Mouse (Mus musculus): ENCODE measurements around the gene Surf4. TPM values are rescaled to one million over a fixed set of nuclear protein-coding genes. Genes with fewer than 3 reads are reported as not detected.

The Surf4 gene
- total and polyA plus RNA-seq, 3 experiments = 109 to 161 (median 140) TPM

DNA sequence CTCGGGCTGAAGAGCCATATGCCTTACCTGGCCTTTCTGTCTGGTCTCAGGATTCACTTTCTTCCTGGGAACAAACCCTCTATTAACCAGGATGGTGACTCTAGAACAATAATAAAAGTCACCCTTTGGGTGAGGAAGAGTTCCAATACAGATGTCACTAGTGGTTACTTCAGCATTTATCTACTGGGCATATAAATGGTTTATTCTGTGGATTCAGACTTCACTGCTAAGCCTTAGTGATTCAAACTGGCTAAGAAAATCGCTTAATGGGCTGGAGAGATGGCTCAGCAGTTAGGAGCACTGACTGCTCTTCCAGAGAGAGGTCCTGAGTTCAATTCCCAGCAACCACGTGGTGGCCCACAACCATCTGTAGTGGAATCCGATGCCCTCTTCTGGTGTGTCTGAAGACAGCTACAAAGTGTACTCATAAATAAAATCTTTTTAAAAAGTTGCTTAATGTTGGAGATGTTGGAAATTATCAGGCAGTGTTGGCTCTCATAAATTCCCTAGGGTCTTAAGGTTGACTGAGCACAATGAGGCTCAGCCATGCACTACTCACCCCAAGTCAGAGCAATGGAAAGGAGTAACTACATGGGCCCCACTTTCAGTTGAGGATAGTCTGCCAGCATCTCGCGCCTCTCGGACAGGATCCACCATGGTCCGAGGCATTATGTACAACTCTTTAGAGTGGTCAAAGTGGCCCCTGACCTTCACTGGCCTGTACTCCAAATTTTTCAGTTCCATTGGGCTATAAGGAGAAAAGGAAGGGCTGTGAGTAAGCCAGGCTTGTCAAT, 19.4 kb downstream of the Surf4 start (continued):
- no peak for TF ChIP-seq MAZ (IDR thresholded peaks at IDR 0.05; ENCODE audit: low read depth, low read length)
- TF ChIP-seq KAT2A (IDR thresholded peaks at IDR 0.05; ENCODE audit: insufficient replicate concordance, low read length) = no peak
- TF ChIP-seq USF1 (IDR thresholded peaks at IDR 0.05; ENCODE audit: low read depth, low read length) = no peak
- no peak for TF ChIP-seq E2F4 (IDR thresholded peaks at IDR 0.05; ENCODE audit: insufficient replicate concordance, low read depth, low read length)
- no peak for TF ChIP-seq TBP (conservative IDR thresholded peaks at IDR 0.05; ENCODE audit: low read depth, low read length)
- TF ChIP-seq CHD1 (IDR thresholded peaks at IDR 0.05; ENCODE audit: low read depth, low read length) = no peak
- TF ChIP-seq ZMIZ1 (IDR thresholded peaks at IDR 0.05; ENCODE audit: low read depth, low read length) = peak; percentile 81; the same call in 1 of the 2 replicates
- peak; percentile 96 for TF ChIP-seq POLR2AphosphoS2 (IDR thresholded peaks at IDR 0.05; ENCODE audit: low read depth, low read length)
- TF ChIP-seq SMC3 (IDR thresholded peaks at IDR 0.05; ENCODE audit: low read depth, low read length) = no peak
- TF ChIP-seq ZKSCAN1 (IDR thresholded peaks at IDR 0.05; ENCODE audit: borderline replicate concordance, low read depth, low read length) = no peak

DNA sequence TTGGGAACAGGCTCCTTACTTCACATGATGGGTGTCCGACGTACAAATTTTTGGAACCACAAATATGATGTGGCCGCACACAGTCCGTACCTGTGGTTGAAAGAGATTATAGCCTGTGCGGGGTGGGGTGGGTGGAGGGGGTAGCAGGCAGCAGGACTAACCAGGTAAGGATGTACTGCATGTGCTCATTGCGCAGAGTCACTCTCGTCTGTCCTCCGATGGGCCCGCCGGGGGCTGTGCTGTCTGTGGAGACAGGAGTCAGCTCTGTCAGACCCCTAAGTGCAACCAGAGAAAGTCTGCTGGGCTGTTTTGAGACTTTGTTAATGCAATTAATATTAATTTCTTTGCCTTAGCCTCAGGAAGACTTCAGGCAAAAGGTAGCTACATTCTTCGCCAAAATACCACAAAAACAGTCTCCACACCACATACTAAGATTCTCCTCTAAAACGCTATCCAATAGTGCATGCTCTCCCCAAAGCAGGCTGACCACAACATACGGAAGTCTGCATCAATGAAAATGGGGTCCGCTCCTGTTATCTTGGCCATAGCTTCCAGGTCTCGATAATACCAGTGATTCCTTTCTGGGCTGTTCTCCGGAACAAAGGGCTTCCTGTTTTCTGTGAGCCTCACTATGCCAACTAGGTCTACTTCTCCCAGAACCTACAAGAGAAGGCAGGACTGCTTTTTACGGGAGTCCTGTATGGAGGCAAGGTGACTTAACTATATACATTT, 20.1 kb downstream of the Surf4 start:
- Histone ChIP-seq H3K4me2 (ENCODE audit: insufficient read depth, low read depth, poor library complexity, severe bottlenecking) (no peak overlapping the region), H3K36me3 (replicated peaks in 1 of 2; ENCODE audit: control insufficient read depth in 1 of 2, insufficient read depth in 1 of 2, low read length in 1 of 2) (peaks cover 41 to 55% of the 10 kb centered on the region in 2 experiments), H3K9ac (ENCODE audit: insufficient read depth, low read depth) (no peak overlapping the region), H3K79me2 (replicated peaks; ENCODE audit: control insufficient read depth, extremely low read depth, insufficient read depth, poor library complexity, severe bottlenecking) (peaks cover 83% of the 10 kb centered on the region), H3K9me3 (replicated peaks; ENCODE audit: low read length) (no peaks in the 10 kb centered on the region), H3K27ac (ENCODE audit: insufficient read depth, low read depth) (no peak overlapping the region), H3K4me1 (ENCODE audit: control insufficient read depth in 1 of 2, insufficient read depth in 2 of 2) (peaks cover 19 to 50% of the 10 kb centered on the region in 2 experiments), H3K4me3 (replicated peaks in 1 of 3; ENCODE audit: low read depth in 2 of 3, low read length in 2 of 3, poor library complexity in 1 of 3) (peak overlapping the region in 1 of 3 experiments; percentile 30), H3K27me3 (replicated peaks) (no peaks in the 10 kb centered on the region)
- dilution Hi-C loops (cut with MboI; ENCODE audit: extremely low pct_ligation_motif_present, extremely low pct_unique_long_range_greater_than_20kb, low sequenced_read_pairs) = no loop called here
- no peak for DNase-seq (ENCODE audit: extremely low read depth)
- in situ Hi-C loops (cut with MboI; ENCODE audit: low pct_ligation_motif_present, low pct_unique_long_range_greater_than_20kb, low sequenced_read_pairs) = no loop called here
- TF ChIP-seq KAT2A (IDR thresholded peaks at IDR 0.05; ENCODE audit: insufficient replicate concordance, low read length) (no peak), ZMIZ1 (IDR thresholded peaks at IDR 0.05; ENCODE audit: low read depth, low read length) (peak; percentile 11; the same call in 1 of the 2 replicates), POLR2A (IDR thresholded peaks at IDR 0.05; ENCODE audit: low read depth, low read length) (peak; percentile 69), NELFE (IDR thresholded peaks at IDR 0.05; ENCODE audit: low read depth, low read length) (0 out of 2 replicates have a peak, but pooled peaks have one; percentile 9), USF2 (conservative IDR thresholded peaks at IDR 0.05; ENCODE audit: low read depth, low read length) (no peak), CHD2 (IDR thresholded peaks at IDR 0.05; ENCODE audit: low read length) (peak; percentile 37), ETS1 (conservative IDR thresholded peaks at IDR 0.05; ENCODE audit: low read depth, low read length) (no peak), MAX (IDR thresholded peaks at IDR 0.05; ENCODE audit: low read length) (no peak)

Data from CH12.LX (cell line).